Mouse (Mus musculus) brain, embryonic 14.5 days (tissue): ENCODE data around the gene Plk5.

ENCODE experiments used
- CTCF ChIP-seq: fragments of 200-500 bp; IDR thresholded peaks from 2 replicates; pipeline ENCODE4 v1.5.1; 2012; ENCODE audit warnings: inconsistent platforms, mild to moderate bottlenecking, moderate library complexity, borderline replicate concordance; ENCODE audit not compliant: insufficient read depth, insufficient read length; ENCODE audit errors: extremely low read depth
- POLR2A ChIP-seq: fragments of 200-500 bp; IDR thresholded peaks from 2 replicates; pipeline ENCODE4 v1.6.1; 2012; ENCODE audit warnings: mild to moderate bottlenecking, inconsistent platforms, borderline replicate concordance; ENCODE audit not compliant: poor library complexity, insufficient read depth, insufficient read length, severe bottlenecking; ENCODE audit errors: extremely low read depth

DNA sequence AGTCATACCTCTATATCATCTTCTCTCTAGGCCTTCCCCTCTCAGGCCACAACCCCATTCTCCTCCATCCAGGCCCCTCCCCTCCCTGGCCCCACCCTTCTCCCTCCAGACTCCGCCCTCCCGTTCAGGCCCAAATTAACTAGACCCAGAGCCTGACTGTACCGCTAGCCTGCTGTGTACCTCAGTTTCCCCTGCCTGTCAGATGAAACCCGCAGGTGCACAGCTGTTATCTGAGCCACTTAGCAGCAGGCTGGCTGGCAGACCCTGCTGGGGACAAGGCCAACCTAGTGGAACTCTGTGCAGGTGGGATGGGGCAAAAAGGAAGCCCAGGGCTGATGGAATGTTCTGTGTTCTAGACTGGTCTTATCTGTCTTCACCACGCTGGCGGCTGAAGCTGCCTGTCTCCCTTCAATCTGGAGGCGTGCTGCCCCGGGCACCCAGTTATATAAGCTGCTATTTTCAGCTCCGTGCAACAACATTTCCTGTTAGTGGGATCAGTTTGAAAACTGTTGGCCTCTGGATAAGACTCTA is 12.1 kb upstream of the Plk5 start:
- TF ChIP-seq POLR2A: no peak
- TF ChIP-seq CTCF: no peak
